Mouse (Mus musculus): Measurements from ENCODE around the gene Eya4. TPM values are rescaled to one million over a fixed set of nuclear protein-coding genes. Genes with fewer than 3 reads are reported as not detected.
A peak's percentile ranks its signal among the peaks of the same experiment; 100 is the strongest.

The Eya4 gene
- total RNA-seq, 2 experiments from 2014 or later = 5.7 to 7.6 TPM

- no peak for DNase-seq (ENCODE audit: low spot score in 2 of 2)
Measured at GRCm38 (mm10) chr10:23235405-23235804, 115.2 kb downstream of the Eya4 start.

DNA sequence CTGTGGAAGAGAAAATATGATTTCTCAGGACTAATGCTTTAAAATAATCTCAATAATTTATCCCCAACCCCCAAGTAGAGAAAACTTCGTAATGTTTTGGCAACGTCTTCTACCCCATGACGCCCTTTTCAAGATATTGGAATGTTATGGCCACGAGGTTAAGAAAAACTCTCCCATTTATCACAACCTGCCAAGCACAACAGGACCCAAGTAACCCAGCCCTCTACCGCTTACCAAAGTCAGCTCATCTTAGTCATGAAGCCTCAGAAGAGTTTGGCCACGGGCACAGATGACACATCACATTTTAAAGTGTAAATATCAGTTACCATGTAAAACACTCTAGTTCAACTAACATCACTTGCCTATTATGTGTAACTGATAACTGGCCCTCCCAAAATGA, 117.2 kb downstream of the Eya4 start:
- no peak for DNase-seq (ENCODE audit: low spot score in 2 of 2)

DNA sequence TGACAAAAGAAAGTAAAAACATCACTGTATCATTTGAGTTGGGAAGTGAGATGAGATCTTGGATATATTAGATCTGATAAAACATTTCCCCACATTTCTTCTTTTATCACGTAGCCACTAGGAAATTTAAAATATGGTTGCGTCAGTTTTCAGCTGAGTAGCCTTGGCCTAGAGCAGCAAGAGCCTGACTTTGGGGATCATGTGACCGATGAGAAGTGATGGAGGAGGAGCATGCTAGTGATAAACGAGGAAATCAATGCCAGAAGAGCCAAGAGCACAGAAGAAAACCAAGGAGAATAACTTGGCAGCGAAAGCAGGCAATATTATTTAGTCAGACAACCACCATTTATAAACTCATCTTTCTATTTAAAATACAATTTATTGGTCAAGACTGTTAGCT, 119.7 kb downstream of the Eya4 start:
- no peak for DNase-seq (ENCODE audit: low spot score in 2 of 2)

- DNase-seq (ENCODE audit: low spot score in 2 of 2) = no peak
Measured at GRCm38 (mm10) chr10:23223336-23223735, 127.2 kb downstream of the Eya4 start.

- no peak for DNase-seq (ENCODE audit: low spot score in 2 of 2)
Measured at GRCm38 (mm10) chr10:23220432-23220831, 130.2 kb downstream of the Eya4 start.

DNA sequence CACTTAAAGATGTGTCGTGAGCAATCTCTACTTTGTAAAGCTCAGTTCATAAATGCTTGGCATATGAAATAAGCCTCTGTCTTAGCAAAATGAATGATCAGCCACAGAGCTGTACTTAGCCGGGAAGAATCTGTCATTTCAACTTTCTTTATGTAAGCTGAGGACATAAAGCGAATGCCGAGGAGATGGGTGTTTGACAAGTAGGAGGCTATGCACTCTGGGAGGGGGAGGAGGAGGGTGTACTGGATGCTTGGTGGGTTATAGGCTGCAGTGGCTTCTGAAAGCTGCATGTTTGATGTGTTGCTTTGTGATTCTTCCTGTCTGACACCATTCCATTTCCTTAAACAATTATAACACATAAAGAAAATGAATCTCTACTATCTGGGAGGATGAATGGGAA, 133.8 kb downstream of the Eya4 start:
- DNase-seq (ENCODE audit: low spot score in 2 of 2) = no peak

- DNase-seq (ENCODE audit: low spot score in 2 of 2) = no peak
Measured at GRCm38 (mm10) chr10:23211381-23211780, 139.2 kb downstream of the Eya4 start.

DNA sequence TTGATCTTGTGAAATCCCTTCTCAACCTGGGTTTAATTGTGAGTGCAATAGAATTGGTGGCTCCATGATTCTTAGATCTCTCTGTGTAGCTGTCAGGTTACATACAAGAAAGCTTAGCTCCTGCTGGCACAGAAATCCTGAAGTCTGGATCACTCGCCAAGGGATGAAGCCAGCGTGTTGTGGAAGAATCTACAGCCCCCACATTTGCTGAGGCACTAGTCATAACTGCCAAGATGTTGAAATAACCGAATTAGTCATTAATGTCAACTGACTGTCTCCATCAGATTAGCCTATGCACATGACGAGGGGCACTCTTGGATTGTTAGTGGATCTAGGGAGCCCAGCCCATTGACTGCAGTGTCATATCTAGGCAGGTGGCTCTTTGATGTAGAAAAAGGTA, 146.7 kb downstream of the Eya4 start:
- DNase-seq (ENCODE audit: low spot score in 2 of 2) = peak in 1 of 2 experiments; percentile 19

GRCm38 (mm10) chr10:23203144-23203838, 147.3 kb downstream of the Eya4 start:
- DNase-seq (ENCODE audit: low spot score in 2 of 2) = no peak

GRCm38 (mm10) chr10:23202591-23202990, 148.0 kb downstream of the Eya4 start:
- no peak for DNase-seq (ENCODE audit: low spot score in 2 of 2)

DNA sequence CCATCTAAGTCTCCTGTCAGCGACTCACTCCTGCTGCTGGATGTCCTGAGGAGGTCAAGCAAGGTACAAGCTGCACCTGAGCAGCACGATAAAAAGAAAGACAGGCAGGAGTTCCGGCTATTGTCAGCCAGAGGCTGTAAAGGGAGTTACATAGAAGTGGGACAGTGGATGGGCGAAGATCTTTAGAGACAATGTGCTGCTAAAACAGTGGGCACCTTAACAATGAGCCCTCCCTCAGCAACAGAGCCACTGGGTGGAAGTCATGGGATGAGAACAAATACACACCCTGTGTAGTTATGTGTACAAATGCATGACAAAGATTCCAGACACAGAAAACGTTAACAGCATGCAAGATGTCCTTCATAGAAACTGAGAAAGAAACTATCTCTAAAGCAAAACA, 152.3 kb downstream of the Eya4 start:
- DNase-seq (ENCODE audit: low spot score in 2 of 2) = no peak

DNA sequence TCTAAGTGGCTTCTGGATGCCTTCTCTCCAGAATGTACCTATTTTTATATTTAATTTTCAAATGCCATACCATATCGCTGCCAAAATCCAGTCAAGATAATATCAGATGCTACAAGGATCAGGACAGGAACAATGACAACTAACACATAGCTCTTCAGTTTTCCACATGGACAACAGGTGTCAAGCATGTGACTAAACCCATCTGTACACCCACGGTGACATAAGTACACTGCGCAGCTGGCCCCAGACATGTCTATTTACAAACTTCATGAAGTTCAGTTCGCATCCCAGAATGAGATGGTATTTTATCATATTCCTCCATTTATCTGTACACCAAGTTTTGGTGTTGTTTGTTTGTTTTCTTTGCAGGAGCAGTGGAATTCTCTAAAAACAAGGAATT, 154.2 kb downstream of the Eya4 start:
- DNase-seq (ENCODE audit: low spot score in 2 of 2) = no peak

- no peak for DNase-seq (ENCODE audit: low spot score in 2 of 2)
Measured at GRCm38 (mm10) chr10:23195337-23195736, 155.2 kb downstream of the Eya4 start.

DNA sequence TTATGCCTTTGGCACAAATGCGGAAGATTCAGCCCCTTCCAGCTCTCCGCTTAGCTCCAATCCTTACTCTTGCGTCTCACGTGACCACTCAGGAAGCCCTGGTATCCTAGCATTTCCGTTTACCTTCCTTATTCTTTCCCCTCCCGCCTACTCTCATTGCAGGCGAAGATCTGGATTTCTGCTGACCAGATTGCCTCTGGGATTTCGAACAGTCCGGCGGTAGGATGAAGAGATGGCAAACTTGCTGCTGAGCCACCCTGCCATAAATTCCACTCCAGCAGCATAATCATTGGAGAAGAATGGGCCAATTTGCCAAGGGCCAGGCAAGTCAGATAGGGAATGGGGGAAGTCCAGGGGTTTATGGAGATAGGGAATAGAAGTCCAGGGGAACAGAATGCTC, 160.8 kb downstream of the Eya4 start:
- DNase-seq (ENCODE audit: low spot score in 2 of 2) = no peak

- DNase-seq (ENCODE audit: low spot score in 2 of 2) = no peak
Measured at GRCm38 (mm10) chr10:23185391-23185790, 165.2 kb downstream of the Eya4 start.

- no peak for DNase-seq (ENCODE audit: low spot score in 2 of 2)
Measured at GRCm38 (mm10) chr10:23181572-23182493, 168.8 kb downstream of the Eya4 start.

GRCm38 (mm10) chr10:23179285-23179684, 171.3 kb downstream of the Eya4 start:
- no peak for DNase-seq (ENCODE audit: low spot score in 2 of 2)

DNA sequence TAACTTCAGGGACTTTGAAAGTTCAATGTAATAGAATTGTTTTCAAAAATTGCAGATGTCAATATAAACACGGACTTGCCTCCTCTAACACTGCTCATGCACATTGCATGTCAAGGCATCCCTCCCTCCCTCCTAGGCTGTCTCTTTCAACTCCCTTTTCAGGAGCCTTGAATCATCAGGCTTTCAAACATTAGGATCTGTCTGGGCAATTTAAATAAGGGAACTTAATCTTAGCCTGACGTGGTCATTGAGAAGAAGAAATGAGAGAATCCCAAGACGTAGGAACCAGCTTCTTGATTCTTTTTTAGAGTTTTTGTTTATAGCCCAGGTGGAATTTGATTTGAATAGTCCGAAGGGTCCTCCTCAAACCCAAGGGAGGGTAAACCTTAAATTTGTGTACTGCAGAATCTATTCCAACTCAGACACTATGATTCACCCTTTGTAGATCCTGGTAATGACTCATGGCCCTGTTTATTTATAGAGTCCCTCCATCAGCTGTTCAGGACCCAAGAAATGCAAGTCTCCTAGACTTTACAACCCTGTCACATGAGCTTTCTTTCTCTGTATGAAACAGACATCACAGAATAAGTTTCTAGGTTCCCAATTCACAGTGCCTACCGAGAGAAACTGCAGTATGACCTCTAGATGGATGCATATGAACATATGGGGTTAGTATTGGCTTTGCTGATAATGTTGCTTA, 173.1 kb downstream of the Eya4 start:
- no peak for DNase-seq (ENCODE audit: low spot score in 2 of 2)

DNA sequence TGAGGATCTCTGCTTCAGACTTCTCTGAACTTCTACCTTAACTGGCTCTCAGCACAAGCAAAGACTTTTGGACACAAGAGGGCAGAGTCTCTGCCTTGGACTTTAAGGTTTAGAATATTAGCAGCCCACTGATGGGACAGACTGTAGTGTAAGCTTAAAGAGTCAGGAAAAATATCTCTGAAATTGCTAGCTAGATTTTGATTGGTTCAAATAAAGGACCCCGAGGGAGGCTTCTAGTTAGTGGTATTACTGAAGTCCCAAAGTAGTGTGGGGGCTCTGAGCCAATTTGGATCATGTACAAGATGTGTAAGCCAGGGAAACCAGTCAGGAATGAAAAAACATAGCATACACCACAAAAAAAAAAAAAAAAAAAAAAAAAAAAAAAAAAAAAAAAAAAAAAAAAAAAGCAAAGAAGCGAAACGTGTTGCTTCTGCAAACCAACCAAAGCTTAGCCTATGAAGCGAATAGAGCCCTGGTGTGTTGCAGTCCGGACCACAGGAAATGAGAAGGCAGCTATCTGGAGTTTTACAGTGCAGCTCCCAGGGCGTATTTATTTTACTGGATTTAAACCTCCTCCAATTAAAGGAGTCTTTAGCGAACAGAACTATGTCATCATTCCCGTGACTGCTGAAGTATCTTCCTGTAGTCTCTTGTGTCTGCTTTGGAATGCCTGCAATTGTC, 173.8 kb downstream of the Eya4 start:
- DNase-seq (ENCODE audit: low spot score in 2 of 2) = no peak

DNA sequence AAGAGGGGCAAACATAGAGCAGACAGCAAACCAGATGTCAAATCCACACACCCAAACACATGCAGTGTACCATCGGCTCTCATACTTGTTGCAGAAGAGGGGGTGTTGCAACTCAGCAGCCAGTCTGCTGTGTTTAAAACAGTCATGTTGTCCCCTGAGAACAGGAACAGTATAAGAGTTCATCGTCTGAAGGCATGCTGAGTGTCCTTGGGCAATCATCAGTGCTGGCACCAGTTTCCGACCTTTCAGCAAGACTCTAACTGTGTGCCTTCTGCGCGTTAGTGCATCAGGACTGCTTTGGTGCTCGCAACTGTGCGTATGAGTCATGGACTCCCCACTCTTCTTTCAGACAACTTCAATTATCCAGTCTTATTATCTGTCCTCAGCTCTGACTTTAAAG, 179.0 kb downstream of the Eya4 start:
- no peak for DNase-seq (ENCODE audit: low spot score in 2 of 2)

DNA sequence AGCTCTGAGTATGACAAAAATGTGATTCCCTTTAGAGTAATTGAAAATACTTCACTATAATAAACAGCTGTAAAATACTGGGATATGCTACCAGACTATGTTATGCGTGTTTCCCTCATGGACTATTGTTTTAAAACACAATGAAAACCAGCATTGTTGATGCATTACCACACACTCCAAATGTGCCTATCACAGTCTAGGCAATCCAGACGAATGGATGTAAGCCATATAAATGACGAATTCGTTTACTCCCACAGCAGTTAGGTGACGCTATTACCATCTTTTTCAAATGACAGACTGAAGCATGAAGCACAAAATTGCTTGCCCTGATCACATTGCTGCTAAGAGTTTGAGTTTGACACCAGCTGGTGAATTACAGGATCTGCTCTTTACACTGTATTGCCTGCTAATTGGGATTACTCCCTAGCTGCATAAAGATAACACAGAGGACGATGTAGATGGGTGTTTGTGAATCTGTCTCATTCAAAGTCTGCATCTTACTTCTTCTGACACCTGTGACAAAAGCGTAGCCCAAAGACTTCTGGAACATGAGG, 185.4 kb downstream of the Eya4 start:
- peak in 1 of 2 experiments; percentile 33 for DNase-seq (ENCODE audit: low spot score in 2 of 2)
